Mouse (Mus musculus) gastrocnemius, postnatal 10 days (tissue): Measurements from ENCODE around the gene Fars2. TPM values are rescaled to one million over a fixed set of nuclear protein-coding genes. Genes with fewer than 3 reads are reported as not detected.
"Not testable (repeated sequence)": the region's sequence is repeated elsewhere in the genome, so short reads cannot be mapped to it uniquely, and the experiment has no call there.

Experiments used
- DNase-seq: peaks from one replicate; pipeline ENCODE4 v3.0.0; 2021; ENCODE audit warnings: mixed read lengths
- total RNA-seq, 2 experiments: library from RNA; stranded (reverse); gene quantifications; 2 replicates each; pipeline ENCODE4 v1.2.3; 2021

Gene Fars2
- total RNA-seq, 2 experiments from 2014 or later, result 35.6 to 40.8 TPM

DNA sequence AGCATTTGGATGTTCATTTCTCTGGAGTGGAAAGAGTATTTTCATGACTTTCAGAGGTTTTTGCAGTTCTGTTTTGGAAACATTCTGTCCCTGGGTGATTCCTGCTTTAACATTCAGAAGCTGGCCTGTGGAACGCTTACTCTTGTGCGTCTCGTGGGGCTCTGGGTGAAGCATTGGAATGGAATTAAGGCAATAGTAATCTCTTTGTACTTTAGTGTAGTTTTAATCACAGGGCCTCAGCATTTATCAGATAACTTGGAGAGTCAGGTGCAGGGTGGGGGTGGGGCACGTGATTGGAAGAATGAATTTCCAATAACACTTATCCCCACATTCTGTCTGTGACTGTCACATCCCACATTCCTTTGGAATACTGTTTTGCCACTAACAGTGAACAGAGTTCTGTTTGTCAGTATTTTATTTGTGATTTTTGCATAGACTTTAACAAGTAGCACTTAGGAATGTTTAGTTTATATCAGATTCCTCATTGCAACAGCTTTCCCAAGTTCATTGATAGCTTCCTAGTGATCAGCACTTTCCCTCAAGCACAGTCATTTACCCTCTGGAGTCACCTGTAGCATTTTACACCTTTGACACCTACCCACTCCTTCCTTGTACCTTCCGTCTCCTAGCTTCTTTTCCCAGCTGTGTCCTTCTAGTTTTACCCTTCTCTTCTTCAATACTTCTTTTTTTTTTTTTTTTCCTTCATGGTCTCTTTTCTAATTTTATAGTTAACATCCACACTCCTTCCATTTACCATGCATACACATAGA, 23.2 kb downstream of the Fars2 start:
- DNase-seq, result no peak

- no peak for DNase-seq
Observed at GRCm38 (mm10) chr13:36145601-36146000, 28.4 kb downstream of the Fars2 start.

DNA sequence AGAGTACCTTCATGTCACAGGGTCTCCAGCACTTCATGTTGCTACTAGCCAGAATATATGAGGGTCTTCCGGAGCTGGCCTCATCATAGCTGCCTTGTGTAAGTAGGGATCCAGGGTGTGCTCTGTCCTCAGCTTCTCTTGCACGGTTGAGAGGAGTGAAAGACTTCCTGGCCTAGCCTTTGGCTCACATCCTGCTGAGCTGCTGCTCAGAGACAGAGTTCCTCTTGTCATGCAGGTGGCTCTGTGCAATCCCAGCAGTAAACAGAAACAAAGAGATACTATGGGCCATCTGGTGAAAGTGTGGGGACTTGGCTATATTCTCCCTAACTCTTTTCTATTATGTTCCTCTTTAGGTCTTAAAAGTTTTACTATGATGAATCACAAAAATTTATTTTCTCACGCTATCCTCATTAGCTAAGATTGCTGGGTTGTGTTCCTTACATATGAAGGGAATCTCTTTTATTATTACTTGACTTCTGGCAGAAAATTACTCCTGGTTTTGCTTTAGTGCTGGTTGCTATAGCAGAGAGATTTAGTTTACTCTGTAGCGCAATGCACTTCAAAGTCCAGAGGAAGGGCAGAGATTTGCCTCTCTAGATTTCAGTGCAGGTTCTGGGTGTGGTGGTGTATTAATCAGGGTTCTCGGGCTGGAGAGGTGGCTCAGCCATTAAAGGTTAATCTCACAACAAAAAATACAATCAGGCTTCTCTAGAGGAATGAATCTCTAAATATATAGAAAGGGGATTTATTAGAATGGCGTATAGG, 32.1 kb downstream of the Fars2 start:
- no peak for DNase-seq

DNA sequence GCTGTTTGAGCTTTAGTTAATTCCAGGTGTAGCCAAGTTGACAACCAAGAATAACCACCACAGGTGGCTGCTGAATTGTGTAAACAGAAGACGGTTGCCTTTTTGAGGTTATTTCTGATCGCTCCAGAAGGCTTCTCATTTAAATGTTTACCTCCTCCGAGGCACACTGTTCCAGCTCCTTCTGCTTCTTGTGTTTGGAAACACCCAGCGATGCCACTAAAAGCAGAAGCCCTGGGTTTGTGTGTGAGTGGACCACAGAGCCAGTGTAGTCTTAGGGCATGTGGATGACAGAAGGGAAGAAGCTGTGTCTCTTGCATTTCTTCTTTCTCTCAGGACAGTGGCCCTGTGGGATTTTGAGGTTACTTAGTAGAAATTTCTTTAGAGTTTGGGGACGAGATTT, 33.1 kb downstream of the Fars2 start:
- DNase-seq, result no peak

- DNase-seq, result no peak
Observed at GRCm38 (mm10) chr13:36152728-36153498, 35.7 kb downstream of the Fars2 start.

- DNase-seq, result no peak
Observed at GRCm38 (mm10) chr13:36156340-36156931, 39.2 kb downstream of the Fars2 start.

- DNase-seq, result no peak
Observed at GRCm38 (mm10) chr13:36163411-36163810, 46.2 kb downstream of the Fars2 start.

- DNase-seq, result no peak
Observed at GRCm38 (mm10) chr13:36163898-36164297, 46.7 kb downstream of the Fars2 start.

DNA sequence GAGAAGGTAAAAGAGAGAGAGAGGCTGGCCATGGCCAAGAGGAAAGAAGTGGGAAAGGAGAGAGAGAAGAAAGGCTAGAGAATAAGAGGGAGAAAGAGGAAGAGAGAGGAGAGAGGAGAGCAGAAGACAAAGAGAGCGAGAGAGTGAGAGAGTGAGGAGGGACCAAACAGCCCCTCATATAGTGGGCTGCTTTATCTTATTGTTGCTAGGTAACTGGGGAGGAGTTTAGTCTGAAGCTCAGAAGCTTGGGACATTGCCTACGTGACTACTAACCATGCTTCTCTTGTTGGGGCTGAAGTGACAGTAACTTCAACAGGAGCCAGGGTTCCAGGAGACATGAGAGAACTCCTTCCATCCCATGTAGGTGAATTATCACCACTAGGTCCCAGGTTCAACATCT, 55.8 kb downstream of the Fars2 start:
- DNase-seq, result not testable (repeated sequence)

DNA sequence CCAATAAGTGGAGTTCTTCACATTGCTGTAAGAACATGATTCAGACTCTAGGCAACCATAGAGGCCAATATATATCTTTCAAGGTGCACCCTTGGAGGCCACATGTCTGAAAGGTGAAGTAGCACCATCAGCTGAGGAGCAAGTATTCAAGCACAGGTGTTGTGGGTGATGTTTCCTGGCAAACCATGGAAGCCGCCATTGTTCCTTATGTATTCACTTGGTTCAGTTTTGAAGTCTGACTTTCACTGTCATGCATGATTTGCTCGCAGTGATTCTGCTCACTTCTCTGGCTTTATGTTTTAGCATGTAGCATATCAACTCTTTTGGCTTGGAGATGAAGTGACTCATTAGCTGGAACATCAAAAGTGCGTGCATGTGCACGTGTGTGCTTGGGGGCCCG, 56.9 kb downstream of the Fars2 start:
- DNase-seq, result no peak

DNA sequence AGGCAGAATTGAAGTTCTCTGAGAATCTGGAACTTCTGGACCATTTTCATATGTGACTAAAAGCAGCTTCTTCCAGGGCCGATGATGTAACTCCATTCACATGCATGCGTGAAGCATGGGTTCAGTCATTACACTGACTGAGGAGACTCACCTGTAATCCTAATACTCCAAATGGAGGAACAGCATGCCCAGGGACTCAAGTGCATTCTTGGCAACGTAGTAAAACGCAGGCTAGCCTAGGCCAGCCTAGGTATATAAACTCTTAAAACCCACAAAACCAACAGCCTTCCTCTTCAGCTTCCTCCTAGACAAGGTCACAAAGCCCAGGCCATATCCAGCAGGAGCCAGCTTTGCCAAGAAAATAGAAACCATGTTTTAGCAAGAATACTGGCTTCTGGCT, 57.6 kb downstream of the Fars2 start:
- no peak for DNase-seq

DNA sequence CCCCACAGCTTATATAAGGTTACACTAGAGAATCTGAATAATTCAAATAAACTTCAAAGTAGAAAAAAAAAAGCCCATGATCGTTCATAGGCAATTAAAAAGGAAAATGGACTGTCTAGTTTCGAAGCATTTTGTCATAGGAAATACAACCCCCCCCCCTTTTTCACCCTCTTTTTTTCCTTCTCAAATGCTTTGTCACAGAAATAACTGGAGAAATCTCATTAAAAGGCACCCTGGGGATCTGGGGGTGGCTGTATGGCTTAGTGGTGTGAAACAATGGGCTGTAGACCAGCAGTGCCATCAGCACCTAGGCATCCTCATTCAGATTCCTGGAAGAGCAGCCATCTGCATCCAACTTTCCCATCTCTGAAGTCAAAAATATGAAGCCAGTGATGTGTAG, 64.0 kb downstream of the Fars2 start:
- DNase-seq, result no peak

- DNase-seq, result no peak
Observed at GRCm38 (mm10) chr13:36190577-36190976, 73.4 kb downstream of the Fars2 start.

- DNase-seq, result no peak
Observed at GRCm38 (mm10) chr13:36193484-36194113, 76.4 kb downstream of the Fars2 start.

- no peak for DNase-seq
Observed at GRCm38 (mm10) chr13:36199288-36199687, 82.1 kb downstream of the Fars2 start.

DNA sequence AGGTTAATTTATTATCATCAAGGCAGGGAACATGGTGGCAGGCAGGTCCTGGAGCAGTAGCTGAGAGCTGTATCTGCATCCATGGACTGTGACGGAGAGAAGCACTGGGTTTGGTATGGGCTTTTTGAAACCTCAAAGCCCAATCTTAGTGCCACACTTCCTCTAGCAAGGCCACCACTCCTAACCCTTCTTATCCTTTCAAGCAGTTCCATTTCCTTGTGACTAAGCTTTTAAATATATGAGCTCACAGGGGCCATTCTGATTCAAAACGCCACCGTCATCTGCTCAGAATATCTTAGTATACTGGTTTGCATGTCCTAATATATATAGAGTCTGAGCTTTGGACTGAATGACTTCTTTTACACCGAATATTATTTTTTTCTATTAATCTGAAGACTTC, 83.2 kb downstream of the Fars2 start:
- DNase-seq, result no peak

GRCm38 (mm10) chr13:36202496-36202895, 85.3 kb downstream of the Fars2 start:
- no peak for DNase-seq

DNA sequence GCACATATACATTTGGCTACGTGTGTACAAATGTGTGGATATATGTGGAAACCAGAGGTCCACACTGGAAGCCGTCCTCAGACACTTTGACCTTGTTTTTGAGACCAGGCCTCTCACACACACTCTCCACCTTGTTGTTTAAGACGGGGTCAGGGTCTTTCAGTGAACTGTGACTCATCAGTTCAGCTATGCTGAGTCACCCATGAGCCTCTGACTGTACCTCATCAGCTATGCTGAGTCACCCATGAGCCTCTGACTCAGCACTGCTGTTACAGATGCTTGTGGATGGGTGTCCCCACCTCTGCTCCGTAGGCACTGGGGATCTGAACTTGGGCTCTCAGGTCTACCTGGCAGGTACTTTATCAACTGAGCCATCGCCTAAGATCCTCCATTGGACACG, 85.8 kb downstream of the Fars2 start:
- DNase-seq, result no peak

DNA sequence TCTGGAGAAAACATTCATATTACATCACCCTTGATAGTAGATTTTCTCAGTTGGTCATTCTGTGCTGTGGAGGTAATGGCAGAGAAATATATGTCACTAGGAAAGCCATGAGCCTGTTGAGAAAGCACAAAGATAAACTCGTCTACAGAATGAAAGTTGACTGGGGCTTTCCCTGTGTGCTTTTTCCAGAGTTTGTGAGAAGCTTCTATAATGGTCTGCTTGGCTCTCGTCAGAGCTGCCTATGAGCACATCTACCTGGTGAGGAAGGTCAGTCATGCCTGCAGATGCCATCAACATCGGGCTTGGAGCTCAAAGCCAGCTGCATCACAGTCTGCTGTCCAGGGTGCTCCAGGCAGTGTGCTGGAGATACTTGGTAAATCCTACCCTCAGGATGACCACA, 87.1 kb downstream of the Fars2 start:
- DNase-seq, result no peak

GRCm38 (mm10) chr13:36210965-36211364, 93.8 kb downstream of the Fars2 start:
- no peak for DNase-seq

GRCm38 (mm10) chr13:36214056-36214455, 96.8 kb downstream of the Fars2 start:
- no peak for DNase-seq

- DNase-seq, result no peak
Observed at GRCm38 (mm10) chr13:36216005-36216404, 98.8 kb downstream of the Fars2 start.
